Mouse (Mus musculus): ENCODE results near the gene Tfr2. TPM values are rescaled to one million over a fixed set of nuclear protein-coding genes. Genes with fewer than 3 reads are reported as not detected.

The Tfr2 gene
- total RNA-seq, 2 experiments from 2014 or later = 0.56 TPM; not detected in 1

DNA sequence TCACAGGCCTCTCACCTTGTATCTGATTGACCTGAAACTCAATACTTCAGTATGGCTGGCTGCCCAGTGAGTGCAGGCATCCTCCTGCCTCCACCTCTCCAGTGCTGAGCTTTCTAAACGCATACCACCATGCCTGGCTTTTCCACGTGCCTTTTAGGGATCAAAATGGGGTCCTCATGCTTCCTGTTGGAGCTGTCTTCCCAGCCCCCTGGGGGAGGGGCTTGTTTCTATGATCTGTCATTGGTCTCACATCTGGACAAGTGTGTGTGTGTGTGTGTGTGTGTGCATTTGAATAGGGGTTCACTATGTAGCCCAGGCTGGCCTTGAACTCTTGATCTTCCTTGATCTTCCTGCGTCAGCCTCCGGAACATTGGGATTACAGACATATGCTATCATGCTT, 32.2 kb upstream of the Tfr2 start:
- no peak for DNase-seq

- DNase-seq = no peak
Observed at GRCm38 (mm10) chr5:137539291-137539801, 30.3 kb upstream of the Tfr2 start.

DNA sequence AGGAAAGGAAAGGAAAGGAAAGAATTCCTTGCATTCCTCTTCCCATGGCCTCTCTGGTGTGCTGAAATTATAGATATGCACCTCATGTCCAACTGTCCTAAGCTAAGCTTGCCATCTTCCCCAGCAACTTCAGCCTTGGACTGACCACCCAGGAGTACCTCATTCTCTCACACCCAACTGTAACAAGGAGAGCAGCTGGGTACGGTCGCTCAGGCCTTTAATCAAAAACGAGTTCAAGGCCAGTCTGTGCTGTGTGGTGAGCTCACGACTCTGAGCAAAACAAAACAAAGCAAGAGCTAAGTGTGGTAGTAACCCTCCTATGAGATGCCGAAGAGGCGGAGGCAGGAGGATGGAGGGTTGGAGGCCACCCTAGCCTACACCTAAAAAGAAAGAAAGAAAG, 28.6 kb upstream of the Tfr2 start:
- DNase-seq = no peak

GRCm38 (mm10) chr5:137541768-137542540, 27.7 kb upstream of the Tfr2 start:
- no peak for DNase-seq

- DNase-seq = no peak
Observed at GRCm38 (mm10) chr5:137544926-137545325, 24.7 kb upstream of the Tfr2 start.

GRCm38 (mm10) chr5:137545596-137545995, 24.0 kb upstream of the Tfr2 start:
- DNase-seq = no peak

DNA sequence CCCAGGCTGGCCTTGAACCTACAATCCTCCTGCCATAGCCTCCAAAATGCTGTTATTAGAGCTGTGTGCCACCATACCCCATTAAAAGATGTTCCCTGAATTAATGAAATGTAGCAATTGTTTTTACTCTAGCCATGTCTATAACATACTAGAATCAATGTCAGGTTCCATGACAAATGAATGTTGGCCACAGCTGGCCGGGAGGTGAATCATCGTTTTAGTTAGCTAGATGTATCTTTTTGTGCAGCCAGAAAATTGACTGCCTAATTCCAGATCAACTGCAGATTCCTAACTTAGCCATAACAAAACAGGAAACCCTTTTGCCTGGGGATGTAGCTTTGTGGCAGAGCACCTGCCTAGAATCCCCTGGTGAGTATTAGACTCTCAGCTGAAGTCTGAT, 19.8 kb upstream of the Tfr2 start:
- DNase-seq = no peak

DNA sequence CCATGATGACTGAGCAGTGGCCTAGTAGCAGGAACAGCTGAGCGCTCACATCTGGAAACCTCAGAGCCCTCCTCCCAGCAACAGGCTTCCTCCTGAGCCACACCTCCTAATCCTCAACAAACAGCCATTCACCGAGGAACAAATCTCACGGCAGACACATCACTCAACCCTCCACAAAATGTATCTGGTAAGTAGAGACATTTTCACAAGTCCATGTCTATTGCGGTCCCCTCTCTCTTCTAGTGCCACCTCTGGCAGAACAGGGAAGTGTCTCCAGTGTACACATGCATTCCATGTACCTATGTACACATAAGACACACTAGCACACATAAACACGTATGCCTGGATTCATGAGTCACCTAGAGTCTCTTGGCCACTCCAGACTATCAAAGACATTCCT, 18.5 kb upstream of the Tfr2 start:
- no peak for DNase-seq

- DNase-seq = no peak
Observed at GRCm38 (mm10) chr5:137553000-137553399, 16.6 kb upstream of the Tfr2 start.

- peak; percentile 79 for DNase-seq
Observed at GRCm38 (mm10) chr5:137553411-137553837, 16.2 kb upstream of the Tfr2 start, which contains the start of gene Actl6b. Actl6b (plus strand) TSS chr5:137553517.

GRCm38 (mm10) chr5:137553898-137554297, 15.7 kb upstream of the Tfr2 start:
- DNase-seq = no peak

GRCm38 (mm10) chr5:137561556-137561955, 8.1 kb upstream of the Tfr2 start:
- DNase-seq = no peak

DNA sequence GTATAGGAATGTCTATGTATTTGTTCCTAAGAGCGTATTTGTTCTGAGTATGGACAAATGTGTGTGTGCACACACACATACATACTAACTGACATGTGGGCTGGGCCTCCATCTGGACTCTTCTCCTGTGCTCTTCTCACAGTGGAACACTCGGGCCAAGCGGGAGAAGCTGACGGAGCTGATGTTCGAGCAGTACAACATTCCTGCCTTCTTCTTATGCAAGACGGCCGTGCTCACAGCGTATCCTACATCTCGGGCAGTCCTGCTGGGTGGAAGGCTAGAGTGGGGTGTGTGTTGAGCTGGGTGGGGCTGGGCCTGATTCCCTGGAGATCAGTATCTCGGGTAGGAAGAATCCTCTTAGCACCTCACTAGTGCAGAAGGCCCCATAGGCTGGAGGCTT, 6.7 kb upstream of the Tfr2 start:
- no peak for DNase-seq

DNA sequence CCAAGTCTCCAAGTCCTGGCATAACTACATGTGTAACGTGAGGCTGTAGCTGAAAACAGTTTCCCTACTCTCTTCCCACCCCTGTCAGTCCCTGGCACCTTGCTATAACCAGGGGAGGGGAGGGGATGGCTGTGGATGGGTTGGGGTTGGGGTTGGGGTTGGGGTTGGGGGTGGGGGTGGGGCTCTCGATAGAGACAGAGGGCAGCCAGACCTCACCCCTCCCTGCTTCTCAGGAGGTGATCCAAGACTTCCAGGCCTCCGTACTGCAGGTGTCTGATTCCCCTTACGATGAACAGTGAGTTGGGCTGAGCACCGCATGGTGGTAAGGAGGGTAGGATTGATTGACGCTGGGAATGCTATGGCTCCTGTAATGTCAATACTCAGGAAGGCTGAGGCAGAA, 3.9 kb upstream of the Tfr2 start:
- DNase-seq = no peak

DNA sequence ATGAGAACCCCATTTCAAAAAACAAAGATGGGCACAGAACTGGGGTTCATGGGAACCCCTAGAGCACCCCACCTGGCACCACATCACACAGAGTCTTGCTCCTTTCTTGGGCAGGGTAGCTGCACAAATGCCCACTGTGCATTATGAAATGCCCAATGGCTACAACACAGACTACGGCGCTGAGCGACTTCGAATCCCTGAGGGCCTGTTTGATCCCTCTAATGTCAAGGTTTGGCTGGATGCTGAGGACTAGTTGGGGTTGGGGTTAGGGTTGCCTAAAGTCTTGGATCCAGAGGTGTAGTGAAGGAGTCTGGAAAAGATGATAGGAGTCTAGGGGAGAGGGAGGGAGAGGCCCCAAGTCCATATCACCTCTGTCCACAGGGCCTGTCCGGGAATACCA, 3.2 kb upstream of the Tfr2 start:
- no peak for DNase-seq

GRCm38 (mm10) chr5:137568223-137568798, 1.3 kb upstream of the Tfr2 start:
- no peak for DNase-seq

GRCm38 (mm10) chr5:137569031-137569430, 609 bp upstream of the Tfr2 start:
- no peak for DNase-seq

- no peak for DNase-seq
Observed at GRCm38 (mm10) chr5:137570181-137570580, 541 bp downstream of the Tfr2 start.

- DNase-seq = no peak
Observed at GRCm38 (mm10) chr5:137570691-137571586, 1.3 kb downstream of the Tfr2 start.

GRCm38 (mm10) chr5:137574470-137574901, 4.8 kb downstream of the Tfr2 start:
- DNase-seq = peak; percentile 42

DNA sequence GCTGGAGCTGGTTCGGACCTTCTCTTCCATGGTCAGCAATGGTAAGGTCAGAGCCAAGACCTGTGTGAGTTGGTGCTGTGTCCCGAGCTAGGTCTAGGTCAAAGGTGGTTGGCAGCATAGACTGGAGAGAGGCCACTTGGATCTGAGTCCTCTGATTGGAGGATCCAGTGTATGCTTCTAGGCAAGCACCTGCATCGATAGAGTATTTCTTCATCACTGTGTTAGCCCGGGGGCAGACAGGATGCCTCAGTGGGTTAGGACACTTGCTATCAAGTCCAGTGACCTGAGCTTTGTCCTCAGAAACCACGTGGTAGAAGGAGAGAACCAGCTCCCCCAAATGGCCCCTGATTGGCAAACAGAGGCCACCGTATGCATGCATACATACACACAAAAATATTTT, 10.6 kb downstream of the Tfr2 start:
- DNase-seq = no peak

- no peak for DNase-seq
Observed at GRCm38 (mm10) chr5:137582702-137583101, 13.1 kb downstream of the Tfr2 start.

Data from gastrocnemius, postnatal 10 days (tissue).